Mouse (Mus musculus): ENCODE measurements around the gene Stoml3. TPM values are rescaled to one million over a fixed set of nuclear protein-coding genes. Genes with fewer than 3 reads are reported as not detected.

Stoml3 gene
- polyA plus RNA-seq, 1 experiment from 2014 or later = 0.22 TPM

- H3K36me3 ChIP-seq (ENCODE audit: insufficient read depth, low read length) = peaks cover 61% of the 10 kb centered on the region
- no peak overlapping the region for H3K4me2 ChIP-seq (replicated peaks; ENCODE audit: low read depth, low read length)
- WGBS = 67% methylated on average over 5 of the region's 5 CpGs
- H3K9me3 ChIP-seq (ENCODE audit: low read length) = no peaks in the 10 kb centered on the region
- ATAC-seq (ENCODE audit: low FRiP score, low TSS enrichment) = no peak
- H3K27ac ChIP-seq (ENCODE audit: low read length) = no peak overlapping the region
- no peak overlapping the region for H3K9ac ChIP-seq (replicated peaks; ENCODE audit: low read length)
- H3K4me1 ChIP-seq (ENCODE audit: insufficient read depth, low read length) = peaks cover 9% of the 10 kb centered on the region
- no peaks in the 10 kb centered on the region for H3K27me3 ChIP-seq (ENCODE audit: insufficient read depth, low read length)
- H3K4me3 ChIP-seq (ENCODE audit: low read length) = no peak overlapping the region
Measured at GRCm38 (mm10) chr3:53457750-53458149, 30.7 kb upstream of the Stoml3 start.

- no peaks in the 10 kb centered on the region for H3K9me3 ChIP-seq (ENCODE audit: low read length)
- peaks cover 9% of the 10 kb centered on the region for H3K4me1 ChIP-seq (ENCODE audit: insufficient read depth, low read length)
- no peak overlapping the region for H3K9ac ChIP-seq (replicated peaks; ENCODE audit: low read length)
- 72% methylated on average over 9 of the region's 9 CpGs for WGBS
- peaks cover 39% of the 10 kb centered on the region for H3K36me3 ChIP-seq (ENCODE audit: insufficient read depth, low read length)
- H3K4me2 ChIP-seq (replicated peaks; ENCODE audit: low read depth, low read length) = no peak overlapping the region
- H3K27ac ChIP-seq (ENCODE audit: low read length) = no peak overlapping the region
- ATAC-seq (ENCODE audit: low FRiP score, low TSS enrichment) = no peak
- H3K4me3 ChIP-seq (ENCODE audit: low read length) = no peak overlapping the region
- H3K27me3 ChIP-seq (ENCODE audit: insufficient read depth, low read length) = no peaks in the 10 kb centered on the region
Measured at GRCm38 (mm10) chr3:53460106-53460505, 28.3 kb upstream of the Stoml3 start.

GRCm38 (mm10) chr3:53462701-53463045, 25.8 kb upstream of the Stoml3 start:
- Histone ChIP-seq H3K36me3 (ENCODE audit: insufficient read depth, low read length) (peaks cover 17% of the 10 kb centered on the region; the same call in 1 of the 2 replicates), H3K27ac (ENCODE audit: low read length) (peak overlapping the region; percentile 93), H3K4me1 (ENCODE audit: insufficient read depth, low read length) (peaks cover 27% of the 10 kb centered on the region), H3K27me3 (ENCODE audit: insufficient read depth, low read length) (no peaks in the 10 kb centered on the region), H3K4me3 (ENCODE audit: low read length) (peak overlapping the region; percentile 82), H3K9me3 (ENCODE audit: low read length) (no peaks in the 10 kb centered on the region), H3K4me2 (replicated peaks; ENCODE audit: low read depth, low read length) (peak overlapping the region; percentile 71), H3K9ac (replicated peaks; ENCODE audit: low read length) (peak overlapping the region; percentile 89)
- ATAC-seq (ENCODE audit: low FRiP score, low TSS enrichment) = no peak
- WGBS = 4% methylated on average over 9 of the region's 9 CpGs

GRCm38 (mm10) chr3:53463046-53463764, 25.2 kb upstream of the Stoml3 start, which contains the start of the genes Nhlrc3 and Proser1:
Nhlrc3 (minus strand) TSS chr3:53463332.
Proser1 (plus strand) TSS chr3:53463666.
- Histone ChIP-seq H3K4me2 (replicated peaks; ENCODE audit: low read depth, low read length) (peak within 1 kb of the TSS; percentile 86), H3K4me3 (ENCODE audit: low read length) (peak within 1 kb of the TSS; percentile 82), H3K27ac (ENCODE audit: low read length) (peak within 1 kb of the TSS; percentile 93), H3K27me3 (ENCODE audit: insufficient read depth, low read length) (no peaks in the 10 kb centered on the region), H3K9ac (replicated peaks; ENCODE audit: low read length) (peak within 1 kb of the TSS; percentile 89), H3K36me3 (ENCODE audit: insufficient read depth, low read length) (peaks cover 14% of the 10 kb centered on the region; the same call in 1 of the 2 replicates), H3K9me3 (ENCODE audit: low read length) (no peaks in the 10 kb centered on the region), H3K4me1 (ENCODE audit: insufficient read depth, low read length) (peaks cover 27% of the 10 kb centered on the region)
- ATAC-seq (ENCODE audit: low FRiP score, low TSS enrichment) = peak; percentile 99
- under 1% methylated on average over 52 of the region's 52 CpGs for WGBS

GRCm38 (mm10) chr3:53463765-53464114, 24.7 kb upstream of the Stoml3 start:
- Histone ChIP-seq H3K9ac (replicated peaks; ENCODE audit: low read length) (peak overlapping the region; percentile 89), H3K4me2 (replicated peaks; ENCODE audit: low read depth, low read length) (peak overlapping the region; percentile 86), H3K36me3 (ENCODE audit: insufficient read depth, low read length) (peaks cover 14% of the 10 kb centered on the region; the same call in 1 of the 2 replicates), H3K9me3 (ENCODE audit: low read length) (no peaks in the 10 kb centered on the region), H3K4me1 (ENCODE audit: insufficient read depth, low read length) (peaks cover 32% of the 10 kb centered on the region), H3K27ac (ENCODE audit: low read length) (peak overlapping the region; percentile 69), H3K27me3 (ENCODE audit: insufficient read depth, low read length) (no peaks in the 10 kb centered on the region), H3K4me3 (ENCODE audit: low read length) (peak overlapping the region; percentile 82)
- ATAC-seq (ENCODE audit: low FRiP score, low TSS enrichment) = peak; percentile 57
- WGBS = under 1% methylated on average over 35 of the region's 35 CpGs

- Histone ChIP-seq H3K27ac (ENCODE audit: low read length) (peak overlapping the region; percentile 69), H3K4me3 (ENCODE audit: low read length) (peak overlapping the region; percentile 82), H3K27me3 (ENCODE audit: insufficient read depth, low read length) (no peaks in the 10 kb centered on the region), H3K9me3 (ENCODE audit: low read length) (no peaks in the 10 kb centered on the region), H3K4me2 (replicated peaks; ENCODE audit: low read depth, low read length) (peak overlapping the region; percentile 86), H3K36me3 (ENCODE audit: insufficient read depth, low read length) (peaks cover 14% of the 10 kb centered on the region; the same call in 1 of the 2 replicates), H3K9ac (replicated peaks; ENCODE audit: low read length) (peak overlapping the region; percentile 89), H3K4me1 (ENCODE audit: insufficient read depth, low read length) (peaks cover 33% of the 10 kb centered on the region)
- WGBS = under 1% methylated on average over 20 of the region's 20 CpGs
- ATAC-seq (ENCODE audit: low FRiP score, low TSS enrichment) = no peak
Measured at GRCm38 (mm10) chr3:53464146-53464698, 24.2 kb upstream of the Stoml3 start.

GRCm38 (mm10) chr3:53465330-53465729, 23.1 kb upstream of the Stoml3 start:
- Histone ChIP-seq H3K4me3 (ENCODE audit: low read length) (peak overlapping the region; percentile 37), H3K27ac (ENCODE audit: low read length) (no peak overlapping the region), H3K4me1 (ENCODE audit: insufficient read depth, low read length) (peaks cover 33% of the 10 kb centered on the region), H3K4me2 (replicated peaks; ENCODE audit: low read depth, low read length) (peak overlapping the region; percentile 86), H3K27me3 (ENCODE audit: insufficient read depth, low read length) (no peaks in the 10 kb centered on the region), H3K9me3 (ENCODE audit: low read length) (no peaks in the 10 kb centered on the region), H3K9ac (replicated peaks; ENCODE audit: low read length) (peak overlapping the region; percentile 30; the same call in 1 of the 2 replicates), H3K36me3 (ENCODE audit: insufficient read depth, low read length) (peaks cover 10% of the 10 kb centered on the region)
- 28% methylated on average over 6 of the region's 6 CpGs for WGBS
- no peak for ATAC-seq (ENCODE audit: low FRiP score, low TSS enrichment)

GRCm38 (mm10) chr3:53466481-53466880, 22.0 kb upstream of the Stoml3 start:
- Histone ChIP-seq H3K9me3 (ENCODE audit: low read length) (no peaks in the 10 kb centered on the region), H3K4me2 (replicated peaks; ENCODE audit: low read depth, low read length) (peak overlapping the region; percentile 86; the same call in 1 of the 2 replicates), H3K27ac (ENCODE audit: low read length) (no peak overlapping the region), H3K4me3 (ENCODE audit: low read length) (no peak overlapping the region), H3K27me3 (ENCODE audit: insufficient read depth, low read length) (no peaks in the 10 kb centered on the region), H3K36me3 (ENCODE audit: insufficient read depth, low read length) (peaks cover 17% of the 10 kb centered on the region), H3K9ac (replicated peaks; ENCODE audit: low read length) (no peak overlapping the region), H3K4me1 (ENCODE audit: insufficient read depth, low read length) (peaks cover 31% of the 10 kb centered on the region)
- no peak for ATAC-seq (ENCODE audit: low FRiP score, low TSS enrichment)
- WGBS = 83% methylated on average over 9 of the region's 9 CpGs

GRCm38 (mm10) chr3:53467356-53467755, 21.1 kb upstream of the Stoml3 start:
- peaks cover 24% of the 10 kb centered on the region for H3K36me3 ChIP-seq (ENCODE audit: insufficient read depth, low read length)
- H3K4me2 ChIP-seq (replicated peaks; ENCODE audit: low read depth, low read length) = no peak overlapping the region
- no peaks in the 10 kb centered on the region for H3K9me3 ChIP-seq (ENCODE audit: low read length)
- peaks cover 25% of the 10 kb centered on the region for H3K4me1 ChIP-seq (ENCODE audit: insufficient read depth, low read length)
- ATAC-seq (ENCODE audit: low FRiP score, low TSS enrichment) = no peak
- H3K9ac ChIP-seq (replicated peaks; ENCODE audit: low read length) = no peak overlapping the region
- no peak overlapping the region for H3K4me3 ChIP-seq (ENCODE audit: low read length)
- H3K27ac ChIP-seq (ENCODE audit: low read length) = no peak overlapping the region
- WGBS = 77% methylated on average over 5 of the region's 5 CpGs
- no peaks in the 10 kb centered on the region for H3K27me3 ChIP-seq (ENCODE audit: insufficient read depth, low read length)

GRCm38 (mm10) chr3:53469650-53470049, 18.8 kb upstream of the Stoml3 start:
- Histone ChIP-seq H3K9me3 (ENCODE audit: low read length) (no peaks in the 10 kb centered on the region), H3K9ac (replicated peaks; ENCODE audit: low read length) (no peak overlapping the region), H3K4me3 (ENCODE audit: low read length) (no peak overlapping the region), H3K4me2 (replicated peaks; ENCODE audit: low read depth, low read length) (no peak overlapping the region), H3K27me3 (ENCODE audit: insufficient read depth, low read length) (no peaks in the 10 kb centered on the region), H3K36me3 (ENCODE audit: insufficient read depth, low read length) (peaks cover 47% of the 10 kb centered on the region), H3K4me1 (ENCODE audit: insufficient read depth, low read length) (peaks cover 24% of the 10 kb centered on the region), H3K27ac (ENCODE audit: low read length) (no peak overlapping the region)
- ATAC-seq (ENCODE audit: low FRiP score, low TSS enrichment) = no peak
- WGBS = 91% methylated on average over 5 of the region's 5 CpGs
